ENCODE assay signal across 7 mouse cellular contexts in the genomic region with DNA sequence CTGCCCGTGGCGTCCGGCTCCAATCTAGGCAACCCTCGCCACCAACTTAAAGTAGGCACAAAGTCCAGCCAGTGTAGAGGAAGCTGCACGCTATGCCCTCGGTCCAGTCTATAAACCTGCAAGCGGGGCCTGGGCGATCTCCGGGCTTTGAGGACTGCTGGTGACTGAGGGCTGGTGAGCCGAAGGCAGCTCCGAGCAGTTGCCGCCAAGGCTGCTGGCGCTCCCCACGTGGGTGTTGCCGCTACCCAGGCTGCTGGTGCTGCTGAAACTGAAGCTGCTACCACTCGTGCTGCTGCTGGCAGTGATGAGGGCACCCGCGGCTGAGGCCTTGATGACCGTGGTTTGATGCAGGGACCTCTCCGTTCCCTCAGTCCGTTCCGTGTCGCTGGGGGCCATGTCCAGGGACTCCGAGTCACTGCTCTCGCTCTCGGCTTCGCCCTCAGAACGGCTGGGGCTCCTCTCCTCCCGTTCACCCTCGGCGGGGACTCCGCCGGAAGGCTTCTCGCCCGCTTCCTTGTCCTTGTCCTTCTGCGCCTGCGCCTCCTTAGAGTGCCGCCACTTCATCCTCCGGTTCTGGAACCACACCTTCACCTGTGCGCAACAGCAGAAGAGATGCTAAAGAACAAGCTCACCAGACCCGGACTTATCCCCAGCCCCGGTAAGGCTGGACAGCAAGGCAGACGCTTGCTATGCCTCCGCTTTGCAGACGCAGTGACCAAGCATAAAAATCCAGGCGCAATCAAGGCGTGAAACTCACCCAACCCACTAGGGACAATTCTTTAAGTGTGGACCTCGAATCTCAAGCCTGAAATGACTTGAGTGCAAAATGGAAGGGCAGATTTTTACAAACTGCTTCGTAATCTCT. TPM values are rescaled to one million over a fixed set of nuclear protein-coding genes. Genes with fewer than 3 reads are reported as not detected.
DNase-seq lines count a peak whose midpoint lies in the region; ATAC-seq and TF ChIP-seq lines count a peak whose summit lies in the region.

No protein-coding gene starts in this region.

- H3K36me3 ChIP-seq in kidney, postnatal 0 days (ENCODE audit: insufficient read depth, low read length): no peaks in the 10 kb centered on the region
- no peaks in the 10 kb centered on the region for H3K36me3 ChIP-seq in embryonic facial prominence, embryonic 10.5 days (replicated peaks)
- peaks cover 6% of the 10 kb centered on the region; the same call in 1 of the 2 replicates for H3K36me3 ChIP-seq in heart, postnatal 0 days (replicated peaks; ENCODE audit: control insufficient read depth, insufficient read depth, low read length)
- H3K36me3 ChIP-seq in liver, postnatal 0 days (replicated peaks; ENCODE audit: insufficient read depth, low read length): peaks cover 4% of the 10 kb centered on the region; the same call in 1 of the 2 replicates
- no peaks in the 10 kb centered on the region for H3K36me3 ChIP-seq in stomach, embryonic 16.5 days (ENCODE audit: control insufficient read depth, insufficient read depth, low read length)

- H3K4me2 ChIP-seq in kidney, postnatal 0 days (ENCODE audit: low read length): peak overlapping the region; percentile 80
- peak overlapping the region; percentile 86 for H3K4me2 ChIP-seq in heart, postnatal 0 days (ENCODE audit: low read depth, low read length)
- peak overlapping the region; percentile 78 for H3K4me2 ChIP-seq in liver, postnatal 0 days (ENCODE audit: low read depth, low read length)
- H3K4me2 ChIP-seq in stomach, embryonic 16.5 days (ENCODE audit: low read depth, low read length): peak overlapping the region; percentile 56

- H3K9ac ChIP-seq in kidney, postnatal 0 days (ENCODE audit: low read depth, low read length): no peak overlapping the region
- no peak overlapping the region for H3K9ac ChIP-seq in heart, postnatal 0 days (replicated peaks; ENCODE audit: low read depth, low read length)
- no peak overlapping the region; the same call in 1 of the 2 replicates for H3K9ac ChIP-seq in liver, postnatal 0 days (replicated peaks)
- peak overlapping the region; percentile 57 for H3K9ac ChIP-seq in stomach, embryonic 16.5 days (ENCODE audit: low read length)

- H3K9me3 ChIP-seq in kidney, postnatal 0 days (replicated peaks; ENCODE audit: low read length): no peaks in the 10 kb centered on the region
- no peaks in the 10 kb centered on the region for H3K9me3 ChIP-seq in embryonic facial prominence, embryonic 10.5 days
- H3K9me3 ChIP-seq in heart, postnatal 0 days (replicated peaks; ENCODE audit: control insufficient read depth, low read length): no peaks in the 10 kb centered on the region
- no peaks in the 10 kb centered on the region for H3K9me3 ChIP-seq in liver, postnatal 0 days (ENCODE audit: low read length)
- no peaks in the 10 kb centered on the region for H3K9me3 ChIP-seq in stomach, embryonic 16.5 days (replicated peaks; ENCODE audit: control insufficient read depth, low read length)

- no peak for TF ChIP-seq CTCF in kidney, postnatal 0 days (IDR thresholded peaks at IDR 0.05; ENCODE audit: low read depth)
- no peak for TF ChIP-seq CTCF in heart, postnatal 0 days (IDR thresholded peaks at IDR 0.05; ENCODE audit: low read depth)
- TF ChIP-seq CTCF in liver, postnatal 0 days (IDR thresholded peaks at IDR 0.05; ENCODE audit: low read depth): no peak

- H3K27me3 ChIP-seq in kidney, postnatal 0 days (ENCODE audit: insufficient read depth, low read length): peaks cover 80% of the 10 kb centered on the region
- H3K27me3 ChIP-seq in embryonic facial prominence, embryonic 10.5 days (replicated peaks; ENCODE audit: low read depth, poor library complexity, severe bottlenecking): peaks cover 98% of the 10 kb centered on the region
- peaks cover 97% of the 10 kb centered on the region for H3K27me3 ChIP-seq in heart, postnatal 0 days (ENCODE audit: control insufficient read depth, insufficient read depth, low read length)
- peaks cover 72% of the 10 kb centered on the region for H3K27me3 ChIP-seq in liver, postnatal 0 days (ENCODE audit: insufficient read depth, low read length)
- peaks cover 77% of the 10 kb centered on the region for H3K27me3 ChIP-seq in stomach, embryonic 16.5 days (ENCODE audit: control insufficient read depth, insufficient read depth, low read length)

- no peak for DNase-seq in kidney, postnatal 0 days (ENCODE audit: low spot score)
- DNase-seq in kidney, postnatal 36 days: no peak
- peak; percentile 73 for DNase-seq in embryonic facial prominence, embryonic 10.5 days (ENCODE audit: low spot score)
- no peak for DNase-seq in heart, postnatal 0 days (ENCODE audit: low spot score)
- peak; percentile 24 for DNase-seq in liver, postnatal 0 days
- DNase-seq in ovary, postnatal 10 days (ENCODE audit: low spot score): no peak

- H3K4me1 ChIP-seq in kidney, postnatal 0 days (replicated peaks; ENCODE audit: insufficient read depth, low read length): peaks cover 16% of the 10 kb centered on the region; the same call in 1 of the 2 replicates
- peaks cover 23% of the 10 kb centered on the region for H3K4me1 ChIP-seq in embryonic facial prominence, embryonic 10.5 days
- H3K4me1 ChIP-seq in heart, postnatal 0 days (ENCODE audit: control insufficient read depth, insufficient read depth): peaks cover 6% of the 10 kb centered on the region
- peaks cover 12% of the 10 kb centered on the region; the same call in 1 of the 2 replicates for H3K4me1 ChIP-seq in liver, postnatal 0 days (ENCODE audit: insufficient read depth)
- H3K4me1 ChIP-seq in stomach, embryonic 16.5 days (ENCODE audit: control insufficient read depth, insufficient read depth, low read length): 0 out of 2 replicates have a peak, but pooled peaks cover 10% of the 10 kb centered on the region

- 8% methylated on average over 49 of the region's 49 CpGs for WGBS in kidney, postnatal 0 days
- WGBS in embryonic facial prominence, embryonic 10.5 days: 1% methylated on average over 49 of the region's 49 CpGs
- WGBS in heart, postnatal 0 days: 22% methylated on average over 49 of the region's 49 CpGs
- 35% methylated on average over 49 of the region's 49 CpGs for WGBS in liver, postnatal 0 days (ENCODE audit: insufficient replicate concordance)
- 16% methylated on average over 49 of the region's 49 CpGs for WGBS in stomach, embryonic 16.5 days

- no peak for ATAC-seq in kidney, postnatal 0 days (replicated peaks; ENCODE audit: low FRiP score, low read depth)
- no peak for ATAC-seq in heart, postnatal 0 days (ENCODE audit: insufficient read depth, low read depth)
- ATAC-seq in liver, postnatal 0 days: no peak
- no peak; the same call in 1 of the 2 replicates for ATAC-seq in stomach, embryonic 16.5 days (ENCODE audit: insufficient read depth, low FRiP score)

- no peak overlapping the region for H3K27ac ChIP-seq in kidney, postnatal 0 days
- H3K27ac ChIP-seq in embryonic facial prominence, embryonic 10.5 days (replicated peaks): no peak overlapping the region; the same call in 1 of the 2 replicates
- no peak overlapping the region for H3K27ac ChIP-seq in heart, postnatal 0 days (ENCODE audit: low read depth)
- H3K27ac ChIP-seq in liver, postnatal 0 days (ENCODE audit: low read depth): no peak overlapping the region; the same call in 1 of the 2 replicates
- H3K27ac ChIP-seq in stomach, embryonic 16.5 days (ENCODE audit: low read length): no peak overlapping the region

- TF ChIP-seq EP300 in heart, postnatal 0 days (IDR thresholded peaks at IDR 0.05; ENCODE audit: low read depth): no peak
- no peak for TF ChIP-seq EP300 in liver, postnatal 0 days (IDR thresholded peaks at IDR 0.05; ENCODE audit: low read depth)

- peak overlapping the region; percentile 62 for H3K4me3 ChIP-seq in kidney, postnatal 0 days (replicated peaks; ENCODE audit: low read depth, low read length)
- H3K4me3 ChIP-seq in embryonic facial prominence, embryonic 10.5 days: peak overlapping the region; percentile 55
- H3K4me3 ChIP-seq in heart, postnatal 0 days (ENCODE audit: low read depth, low read length): peak overlapping the region; percentile 66
- peak overlapping the region; percentile 72; the same call in 1 of the 2 replicates for H3K4me3 ChIP-seq in liver, postnatal 0 days (ENCODE audit: low read depth, low read length)
- peak overlapping the region; percentile 39 for H3K4me3 ChIP-seq in stomach, embryonic 16.5 days (replicated peaks; ENCODE audit: low read length)

RNA-seq across cellular contexts. Expression of a gene that starts 4.8 kb away (rescaled TPM):
- 12.1 and 12.7 TPM in 2 replicates for polyA plus RNA-seq in kidney, postnatal 0 days (2015; fragmentation: Nextera tagmentation; extraction: Ambion mirVana)
- polyA plus RNA-seq in embryonic facial prominence, embryonic 10.5 days (2016; fragmentation: Nextera tagmentation; extraction: Ambion mirVana): 5.8 and 7.7 TPM in 2 replicates
- 7.0 and 14.0 TPM in 2 replicates for total RNA-seq in heart, postnatal 0 days (2014; rRNA removed; ENCODE audit: low replicate concordance)
- 8.1 and 10.0 TPM in 2 replicates for polyA plus RNA-seq in heart, postnatal 0 days (2015; fragmentation: Nextera tagmentation; extraction: Ambion mirVana)
- 8.3 and 9.7 TPM in 2 replicates for polyA plus RNA-seq in liver, postnatal 0 days (2015; fragmentation: Nextera tagmentation; extraction: Ambion mirVana)
- polyA plus RNA-seq in stomach, embryonic 16.5 days (2015; fragmentation: Nextera tagmentation; extraction: Ambion mirVana): 6.6 and 8.3 TPM in 2 replicates

Comparison
In these comparisons a context has a peak if more than half of its experiments do, and no peak if none do; other contexts are left out.
1. DNase-seq: peak in embryonic facial prominence, embryonic 10.5 days (single experiment) and liver, postnatal 0 days (single experiment); none in kidney, postnatal 0 days (single experiment), kidney, postnatal 36 days (0 of 2), heart, postnatal 0 days (single experiment) and ovary, postnatal 10 days (single experiment).
2. Peak in every context shown above with its lines, with median percentiles within 50 percentile points of each other: H3K4me2 ChIP-seq and H3K4me3 ChIP-seq.